Mouse (Mus musculus) CD4-positive naive resting alpha-beta T cell, adult 76 days (primary cell): Measurements from ENCODE around the gene Pkp3. TPM values are rescaled to one million over a fixed set of nuclear protein-coding genes. Genes with fewer than 3 reads are reported as not detected.

Experiments used
- total RNA-seq: library from RNA; stranded (reverse); gene quantifications from one replicate; pipeline ENCODE4 v1.2.4, GENCODE M21; 2023

The Pkp3 gene
- 35.3 TPM for total RNA-seq

GRCm38 (mm10) chr7:141077841-141078240 lies at the start of gene Pkp3:
TSS of gene Pkp3 (plus strand) at chr7:141078218.

DNA sequence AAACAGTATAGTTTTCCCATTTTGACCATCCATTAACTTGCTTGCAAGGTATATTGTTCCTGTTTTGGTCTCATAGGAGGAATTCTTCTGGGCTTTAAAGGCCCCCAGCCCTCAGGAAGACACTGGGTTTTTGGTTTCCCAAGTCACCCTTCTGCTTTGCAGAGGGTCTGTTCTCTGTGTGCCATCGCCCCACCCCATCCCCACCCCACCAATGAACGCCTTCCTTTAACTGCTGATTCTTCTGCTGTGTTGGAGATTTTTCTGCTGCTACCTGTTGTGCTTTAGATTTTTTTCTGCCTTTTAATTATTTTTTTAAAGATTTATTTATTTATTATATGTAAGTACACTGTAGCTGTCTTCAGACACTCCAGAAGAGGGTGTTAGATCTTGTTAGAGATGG lies 49.2 kb upstream of the Pkp3 start, which contains the start of gene Gm17387:
Gene Gm17387 (plus strand): TSS at position 301 of the 400 bp plus-strand sequence.

DNA sequence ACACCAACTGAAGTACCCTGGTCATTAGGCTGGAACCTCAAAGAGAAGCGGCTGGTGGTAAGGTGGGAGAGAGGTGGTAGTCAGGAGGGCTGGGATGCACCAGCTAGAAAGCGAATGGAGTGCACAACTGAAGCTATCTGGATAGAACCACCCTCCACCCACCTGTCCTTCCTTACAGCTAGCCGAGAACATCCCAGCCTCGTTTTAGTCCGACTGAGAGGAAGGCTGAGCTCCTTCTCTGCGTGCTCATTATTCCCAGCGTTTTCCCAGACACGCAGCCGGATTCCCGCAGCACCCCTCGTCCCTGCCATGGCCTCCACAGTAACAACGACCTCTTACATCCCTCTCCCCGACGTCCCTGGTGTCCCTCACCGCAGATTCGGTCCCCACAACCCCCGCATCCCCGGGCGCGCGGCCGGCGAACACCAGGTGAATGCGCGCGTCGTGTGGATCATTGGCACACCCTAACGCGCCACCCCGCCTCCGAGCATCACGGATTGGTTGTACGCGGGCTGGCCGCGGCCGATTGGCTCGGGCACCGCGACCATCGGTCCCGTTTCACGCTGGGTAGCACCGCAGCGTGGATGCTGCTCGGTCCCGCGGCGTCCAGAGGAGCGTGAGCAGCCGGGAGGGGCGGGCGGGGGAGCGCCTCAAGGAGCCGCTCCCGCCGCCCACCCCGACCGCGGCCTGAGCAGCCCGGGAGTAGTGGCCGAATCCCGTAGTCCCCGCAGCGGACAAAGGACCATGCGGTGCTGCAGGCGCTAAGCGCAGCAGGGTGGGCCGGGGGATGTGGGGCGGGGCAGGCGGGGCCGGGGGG lies 17.4 kb upstream of the Pkp3 start, which contains the start of gene B4galnt4:
Gene B4galnt4 (plus strand): TSS at position 679 of the 817 bp plus-strand sequence.

DNA sequence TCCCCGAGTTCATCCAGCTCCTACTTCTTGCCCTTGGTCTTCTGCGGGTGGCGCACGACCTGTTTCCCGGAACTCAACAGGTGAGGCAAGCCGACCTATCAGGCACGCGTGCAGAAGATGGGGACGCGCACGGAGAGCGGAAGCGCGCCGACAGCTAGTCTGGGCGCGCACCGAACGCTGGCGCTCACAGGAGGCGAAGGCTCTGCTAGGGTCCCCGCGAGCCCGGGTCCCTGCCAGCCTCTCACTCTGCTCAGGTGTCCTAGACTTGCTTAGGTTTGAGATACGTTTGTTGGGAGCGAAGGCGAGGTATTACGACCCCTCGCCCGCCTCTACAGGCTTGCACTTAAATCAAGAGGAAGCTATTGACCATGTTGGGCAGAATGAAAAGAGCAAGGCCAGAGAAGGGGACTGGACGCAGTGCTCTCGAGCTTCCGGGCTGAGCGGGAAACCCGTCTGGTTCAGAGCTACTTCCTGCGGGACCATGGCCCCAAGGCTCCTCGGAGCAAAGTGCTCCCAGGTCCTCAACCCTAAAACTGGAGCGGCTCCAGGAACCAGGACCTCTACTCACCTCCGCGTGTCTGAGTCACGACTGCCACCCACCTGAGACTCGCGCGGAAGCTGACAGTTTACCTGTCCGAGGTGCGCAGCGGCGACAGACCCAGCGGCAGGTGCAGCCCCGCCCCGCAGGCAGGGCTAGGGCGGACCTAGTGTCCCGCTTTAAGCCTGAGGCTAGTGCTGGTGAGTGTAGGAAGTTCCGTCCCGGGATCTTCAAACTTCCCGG lies 22.1 kb downstream of the Pkp3 start, which contains the start of gene Sigirr:
Gene Sigirr (minus strand): TSS at position 662 of the 781 bp plus-strand sequence.

DNA sequence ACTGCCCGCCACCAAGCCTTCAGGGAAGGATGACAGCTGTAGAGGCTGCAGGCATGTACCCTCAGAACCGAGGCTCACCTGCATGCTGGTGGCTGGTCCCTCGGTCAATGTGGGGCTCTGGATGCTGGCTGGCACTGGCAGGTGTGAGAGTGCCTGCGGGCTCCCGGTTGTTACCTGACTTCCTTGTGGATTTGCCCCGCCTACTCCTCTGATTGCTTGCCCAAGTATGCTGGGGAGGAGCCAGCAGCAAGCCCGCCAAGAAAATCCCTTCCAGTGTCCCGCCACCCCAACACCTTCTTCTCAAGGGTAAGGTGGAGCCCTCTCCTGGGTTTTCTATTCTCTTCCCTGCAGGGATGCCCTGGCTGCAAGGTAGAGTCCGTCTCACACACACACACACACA lies 39.6 kb downstream of the Pkp3 start, which contains the start of gene Ano9:
Gene Ano9 (minus strand): TSS at position 171 of the 400 bp plus-strand sequence.

DNA sequence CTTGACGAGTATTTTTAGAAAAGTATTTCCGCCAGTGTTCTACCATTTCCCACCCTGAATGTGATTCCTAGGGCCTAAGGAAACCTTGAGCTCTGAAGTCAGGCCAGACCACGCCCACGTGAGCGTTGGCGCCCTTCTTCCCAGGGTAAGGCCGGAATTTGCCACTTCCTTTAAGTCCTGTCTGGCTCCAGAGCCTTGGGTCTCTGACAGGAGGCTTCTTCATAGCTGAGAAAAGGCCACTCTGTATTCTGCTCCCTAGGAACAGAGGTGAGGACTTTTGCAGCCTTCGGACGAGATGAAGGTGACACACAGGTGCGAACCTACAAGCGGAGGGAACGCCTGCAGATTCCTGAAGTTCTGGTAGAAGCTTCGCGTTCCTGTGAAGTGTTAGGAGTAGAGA lies 44.2 kb downstream of the Pkp3 start, which contains the start of gene Ptdss2:
Gene Ptdss2 (plus strand): TSS at position 138 of the 400 bp plus-strand sequence.

Other genes with a start within 250 kb of the Pkp3 start
- not detected for gene Urah, start 243.2 kb upstream of the Pkp3 start, total RNA-seq
- gene Scgb1c1, start 232.7 kb upstream of the Pkp3 start, total RNA-seq, result not detected
- gene Odf3, start 230.4 kb upstream of the Pkp3 start, total RNA-seq, result not detected
- not detected for gene Gm45785, start 221.9 kb upstream of the Pkp3 start, total RNA-seq
- 101 TPM for gene Ric8a, start 221.3 kb upstream of the Pkp3 start, total RNA-seq
- gene Bet1l, start 220.6 kb upstream of the Pkp3 start, total RNA-seq, result 32.4 TPM
- gene Psmd13, start 196.2 kb upstream of the Pkp3 start, total RNA-seq, result 67.4 TPM
- 6.3 TPM for gene Sirt3, start 195.9 kb upstream of the Pkp3 start, total RNA-seq
- not detected for gene Cox8b, start 177.8 kb upstream of the Pkp3 start, total RNA-seq
- not detected for gene Nlrp6, start 157.3 kb upstream of the Pkp3 start, total RNA-seq
- 12.4 TPM for gene Pgghg, start 136.8 kb upstream of the Pkp3 start, total RNA-seq
- not detected for gene Ifitm5, start 127.9 kb upstream of the Pkp3 start, total RNA-seq
- not detected for gene Gm45717, start 122.3 kb upstream of the Pkp3 start, total RNA-seq
- 12.7 TPM for gene Ifitm2, start 122.2 kb upstream of the Pkp3 start, total RNA-seq
- gene Ifitm1, start 111.0 kb upstream of the Pkp3 start, total RNA-seq, result not detected
- 6.7 TPM for gene Ifitm3, start 67.4 kb upstream of the Pkp3 start, total RNA-seq
- gene Ifitm6, start 60.3 kb upstream of the Pkp3 start, total RNA-seq, result 1.6 TPM
- not detected for gene Gm17387, start 49.1 kb upstream of the Pkp3 start, total RNA-seq
- gene B4galnt4, start 17.1 kb upstream of the Pkp3 start, total RNA-seq, result 1.4 TPM
- 56.4 TPM for gene Sigirr, start 22.4 kb downstream of the Pkp3 start, total RNA-seq
- not detected for gene Ano9, start 39.6 kb downstream of the Pkp3 start, total RNA-seq
- 6.5 TPM for gene Ptdss2, start 44.2 kb downstream of the Pkp3 start, total RNA-seq
- 44.3 TPM for gene Rnh1, start 94.6 kb downstream of the Pkp3 start, total RNA-seq
- 23.0 TPM for gene Hras, start 115.8 kb downstream of the Pkp3 start, total RNA-seq
- gene Lrrc56, start 115.9 kb downstream of the Pkp3 start, total RNA-seq, result 2.1 TPM
- gene Lmntd2, start 135.9 kb downstream of the Pkp3 start, total RNA-seq, result 2.8 TPM
- gene Rassf7, start 137.6 kb downstream of the Pkp3 start, total RNA-seq, result 10.6 TPM
- gene Phrf1, start 150.6 kb downstream of the Pkp3 start, total RNA-seq, result 154 TPM
- gene Irf7, start 188.3 kb downstream of the Pkp3 start, total RNA-seq, result 62.5 TPM
- not detected for gene Cdhr5, start 198.6 kb downstream of the Pkp3 start, total RNA-seq
- not detected for gene Sct, start 200.9 kb downstream of the Pkp3 start, total RNA-seq
- gene Drd4, start 213.8 kb downstream of the Pkp3 start, total RNA-seq, result not detected
- gene Deaf1, start 249.5 kb downstream of the Pkp3 start, total RNA-seq, result 56.9 TPM
- gene Tmem80, start 249.5 kb downstream of the Pkp3 start, total RNA-seq, result 22.6 TPM